Mouse (Mus musculus): Measurements from ENCODE around the gene Erbb3. TPM values are rescaled to one million over a fixed set of nuclear protein-coding genes. Genes with fewer than 3 reads are reported as not detected.

The Erbb3 gene
- polyA plus RNA-seq, 1 experiment from 2014 or later: 1.2 TPM

GRCm38 (mm10) chr10:128544674-128545569 lies 44.5 kb downstream of the Erbb3 start:
- ATAC-seq (ENCODE audit: low read depth): no peak
- no peak overlapping the region for H3K9ac ChIP-seq

GRCm38 (mm10) chr10:128544151-128544657 lies 45.2 kb downstream of the Erbb3 start:
- ATAC-seq (ENCODE audit: low read depth): no peak
- no peak overlapping the region for H3K9ac ChIP-seq
- no peak overlapping the region for H3K27ac ChIP-seq
- H3K27me3 ChIP-seq: no peaks in the 10 kb centered on the region
- peaks cover 25% of the 10 kb centered on the region for H3K4me1 ChIP-seq (replicated peaks)
- 90% methylated on average over 15 of the region's 15 CpGs for WGBS (ENCODE audit: insufficient replicate concordance)
- no peak overlapping the region for H3K4me3 ChIP-seq (replicated peaks)
- H3K36me3 ChIP-seq: peaks cover 36% of the 10 kb centered on the region
- no peak for DNase-seq
- H3K9me3 ChIP-seq (replicated peaks): no peaks in the 10 kb centered on the region
- no peak overlapping the region for H3K4me2 ChIP-seq

More at GRCm38 (mm10) chr10:128544674-128545569, 44.5 kb downstream of the Erbb3 start:
- no peak overlapping the region for H3K4me2 ChIP-seq
- H3K9me3 ChIP-seq (replicated peaks): no peaks in the 10 kb centered on the region
- WGBS (ENCODE audit: insufficient replicate concordance): 87% methylated on average over 37 of the region's 37 CpGs
- no peak overlapping the region for H3K27ac ChIP-seq
- H3K4me3 ChIP-seq (replicated peaks): no peak overlapping the region
- peaks cover 30% of the 10 kb centered on the region for H3K4me1 ChIP-seq (replicated peaks)
- no peaks in the 10 kb centered on the region for H3K27me3 ChIP-seq
- H3K36me3 ChIP-seq: peaks cover 36% of the 10 kb centered on the region
- DNase-seq: no peak

- Histone ChIP-seq H3K9me3 (replicated peaks) (no peaks in the 10 kb centered on the region), H3K27ac (no peak overlapping the region), H3K27me3 (no peaks in the 10 kb centered on the region), H3K4me3 (replicated peaks) (no peak overlapping the region), H3K9ac (no peak overlapping the region), H3K4me1 (replicated peaks) (peaks cover 25% of the 10 kb centered on the region), H3K4me2 (no peak overlapping the region), H3K36me3 (peaks cover 36% of the 10 kb centered on the region)
- 73% methylated on average over 2 of the region's 2 CpGs for WGBS (ENCODE audit: insufficient replicate concordance)
- DNase-seq: no peak
- no peak for ATAC-seq (ENCODE audit: low read depth)
Observed at GRCm38 (mm10) chr10:128543100-128543499, 46.4 kb downstream of the Erbb3 start.

GRCm38 (mm10) chr10:128538340-128538870 lies 51.0 kb downstream of the Erbb3 start:
- no peak overlapping the region for H3K4me2 ChIP-seq
- no peak overlapping the region for H3K27ac ChIP-seq
- DNase-seq (no peak), ATAC-seq (ENCODE audit: low read depth) (no peak)
- H3K9me3 ChIP-seq (replicated peaks): no peaks in the 10 kb centered on the region
- no peak overlapping the region for H3K9ac ChIP-seq
- H3K36me3 ChIP-seq: peaks cover 13% of the 10 kb centered on the region
- no peak overlapping the region for H3K4me3 ChIP-seq (replicated peaks)
- peaks cover 22% of the 10 kb centered on the region for H3K4me1 ChIP-seq (replicated peaks)
- H3K27me3 ChIP-seq: no peaks in the 10 kb centered on the region; the same call in 1 of the 2 replicates
- 69% methylated on average over 1 of the region's 1 CpGs for WGBS (ENCODE audit: insufficient replicate concordance)

- Histone ChIP-seq H3K9me3 (replicated peaks) (no peaks in the 10 kb centered on the region), H3K4me3 (replicated peaks) (peak overlapping the region; percentile 34), H3K4me2 (peak overlapping the region; percentile 52), H3K9ac (peak overlapping the region; percentile 56), H3K27ac (peak overlapping the region; percentile 58), H3K4me1 (replicated peaks) (peaks cover 21% of the 10 kb centered on the region), H3K27me3 (no peaks in the 10 kb centered on the region; the same call in 1 of the 2 replicates), H3K36me3 (no peaks in the 10 kb centered on the region; the same call in 1 of the 2 replicates)
- 13% methylated on average over 18 of the region's 18 CpGs for WGBS (ENCODE audit: insufficient replicate concordance)
- ATAC-seq (ENCODE audit: low read depth) (peak; percentile 98), DNase-seq (peak; percentile 86)
Observed at GRCm38 (mm10) chr10:128536266-128536940, 53.0 kb downstream of the Erbb3 start.

- DNase-seq (no peak), ATAC-seq (ENCODE audit: low read depth) (peak; percentile 40)
- peak overlapping the region; percentile 34 for H3K4me3 ChIP-seq (replicated peaks)
- H3K36me3 ChIP-seq: no peaks in the 10 kb centered on the region
- H3K9me3 ChIP-seq (replicated peaks): no peaks in the 10 kb centered on the region
- H3K27ac ChIP-seq: peak overlapping the region; percentile 58
- H3K27me3 ChIP-seq: no peaks in the 10 kb centered on the region; the same call in 1 of the 2 replicates
- peak overlapping the region; percentile 52 for H3K4me2 ChIP-seq
- H3K4me1 ChIP-seq (replicated peaks): peaks cover 21% of the 10 kb centered on the region
- peak overlapping the region; percentile 56 for H3K9ac ChIP-seq
- WGBS (ENCODE audit: insufficient replicate concordance): 61% methylated on average over 4 of the region's 4 CpGs
Observed at GRCm38 (mm10) chr10:128535624-128536265, 53.7 kb downstream of the Erbb3 start.

- no peak for DNase-seq
- no peak overlapping the region for H3K27ac ChIP-seq
- no peaks in the 10 kb centered on the region; the same call in 1 of the 2 replicates for H3K27me3 ChIP-seq
- no peak overlapping the region for H3K4me2 ChIP-seq
- H3K4me1 ChIP-seq (replicated peaks): peaks cover 21% of the 10 kb centered on the region
- H3K9ac ChIP-seq: no peak overlapping the region
- H3K36me3 ChIP-seq: no peaks in the 10 kb centered on the region
- ATAC-seq (ENCODE audit: low read depth): no peak
- no peak overlapping the region for H3K4me3 ChIP-seq (replicated peaks)
- WGBS (ENCODE audit: insufficient replicate concordance): 73% methylated on average over 2 of the region's 2 CpGs
- H3K9me3 ChIP-seq (replicated peaks): no peaks in the 10 kb centered on the region
Observed at GRCm38 (mm10) chr10:128535206-128535605, 54.2 kb downstream of the Erbb3 start.

- peak; percentile 25; the same call in 1 of the 2 replicates for ATAC-seq (ENCODE audit: low read depth)
Observed at GRCm38 (mm10) chr10:128526366-128527356, 62.8 kb downstream of the Erbb3 start.

GRCm38 (mm10) chr10:128525671-128526308 lies 63.7 kb downstream of the Erbb3 start, which contains the start of gene Esyt1:
Gene Esyt1 (minus strand): TSS chr10:128525871.
- peaks cover 34% of the 10 kb centered on the region for H3K4me1 ChIP-seq (replicated peaks)
- peak within 1 kb of the TSS; percentile 91 for H3K9ac ChIP-seq
- H3K27me3 ChIP-seq: 0 out of 2 replicates have a peak, but pooled peaks cover 3% of the 10 kb centered on the region
- peak; percentile 95 for DNase-seq
- under 1% methylated on average over 37 of the region's 37 CpGs for WGBS (ENCODE audit: insufficient replicate concordance)
- H3K4me3 ChIP-seq (replicated peaks): peak within 1 kb of the TSS; percentile 87
- H3K4me2 ChIP-seq: peak within 1 kb of the TSS; percentile 100
- peak within 1 kb of the TSS; percentile 93 for H3K27ac ChIP-seq
- peaks cover 10% of the 10 kb centered on the region for H3K36me3 ChIP-seq
- H3K9me3 ChIP-seq (replicated peaks): no peaks in the 10 kb centered on the region
- ATAC-seq (ENCODE audit: low read depth): peak; percentile 96

More at GRCm38 (mm10) chr10:128526366-128527356, 62.8 kb downstream of the Erbb3 start:
- 22% methylated on average over 28 of the region's 28 CpGs for WGBS (ENCODE audit: insufficient replicate concordance)
- Histone ChIP-seq H3K4me3 (replicated peaks) (peak overlapping the region; percentile 87), H3K27me3 (0 out of 2 replicates have a peak, but pooled peaks cover 3% of the 10 kb centered on the region), H3K4me1 (replicated peaks) (peaks cover 34% of the 10 kb centered on the region), H3K9ac (peak overlapping the region; percentile 71), H3K36me3 (peaks cover under 1% of the 10 kb centered on the region), H3K4me2 (peak overlapping the region; percentile 100), H3K9me3 (replicated peaks) (no peaks in the 10 kb centered on the region), H3K27ac (peak overlapping the region; percentile 76)
- DNase-seq: no peak

Data from liver, embryonic 13.5 days (tissue).